14 mouse cellular contexts compared by ENCODE assay signal in the genomic region with DNA sequence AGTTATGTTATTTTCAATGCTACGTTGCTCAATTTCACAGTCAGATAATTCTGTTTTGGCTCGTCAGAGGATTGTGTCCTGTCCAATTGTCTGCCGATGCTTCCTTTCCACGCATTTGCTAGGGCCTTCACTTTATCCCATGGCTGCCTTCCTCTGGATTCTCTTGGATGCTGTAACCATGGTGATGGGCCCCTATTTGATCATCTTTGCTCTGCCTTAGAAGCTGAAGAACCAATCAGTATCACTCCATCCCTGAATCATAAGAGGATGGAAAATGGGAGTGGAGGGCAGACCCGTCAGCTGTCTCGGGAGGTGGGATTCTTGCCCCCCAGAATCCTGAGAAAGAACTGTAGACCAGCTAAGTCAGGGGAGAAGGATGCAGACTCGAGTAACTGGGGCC.
"Had no signal": no experiment of that assay in that cellular context is flagged by ENCODE, and none has a peak within 500 bp of the region (broad histone marks: within the 10 kb centered on the region; RNA-seq: fewer than 3 reads in every experiment).

No protein-coding gene starts in this region.

- H3K4me2 ChIP-seq: kidney, embryonic 15.5 days; liver, embryonic 11.5 days; liver, embryonic 15.5 days; midbrain, embryonic 12.5 days had no signal

- H3K9ac ChIP-seq: kidney, embryonic 15.5 days; liver, embryonic 15.5 days; midbrain, embryonic 12.5 days had no signal

- H3K27me3 ChIP-seq: liver, embryonic 15.5 days; midbrain, embryonic 12.5 days had no signal

- H3K9me3 ChIP-seq: kidney, embryonic 15.5 days; limb, embryonic 10.5 days; liver, embryonic 15.5 days; midbrain, embryonic 12.5 days had no signal

- H3K4me3 ChIP-seq: kidney, embryonic 15.5 days; left cerebral cortex, adult 2 months; limb, embryonic 10.5 days; liver, embryonic 15.5 days; midbrain, embryonic 12.5 days had no signal

- H3K4me1 ChIP-seq: liver, embryonic 15.5 days had no signal

- H3K27ac ChIP-seq: kidney, embryonic 15.5 days; left cerebral cortex, adult 2 months; limb, embryonic 10.5 days; liver, embryonic 15.5 days; midbrain, embryonic 12.5 days; stomach, postnatal 0 days had no signal

- ATAC-seq: lung, postnatal 0 days had no signal

- H3K36me3 ChIP-seq: kidney, embryonic 15.5 days; limb, embryonic 10.5 days; liver, embryonic 15.5 days; midbrain, embryonic 12.5 days had no signal

- DNase-seq: kidney, adult 2 months; kidney, postnatal 14 days; lung, adult 2 months; lung, postnatal 4 days; right cerebral cortex, postnatal 25 days; thymus, postnatal 4 days had no signal
